Mouse (Mus musculus) liver, adult 2 months (tissue): ENCODE measurements around the gene Mrtfa. TPM values are rescaled to one million over a fixed set of nuclear protein-coding genes. Genes with fewer than 3 reads are reported as not detected.

Experiments
- DNase-seq: peaks from one replicate; pipeline ENCODE4 v3.0.0-alpha.2; 2011; ENCODE audit warnings: low read depth, low spot score; ENCODE audit errors: extremely low read depth
- H3K27ac ChIP-seq: fragments of 200-500 bp; replicated peaks from 2 replicates; pipeline ENCODE4 v1.5.1; 2012; ENCODE audit warnings: low read depth, mild to moderate bottlenecking, control low read depth, inconsistent platforms, low read length; ENCODE audit not compliant: insufficient read depth
- H3K27me3 ChIP-seq: fragments of 200-500 bp; 2 replicates; pipeline ENCODE4 v1.6.1; 2012; ENCODE audit warnings: mild to moderate bottlenecking, moderate library complexity, low read length, inconsistent platforms; ENCODE audit not compliant: control insufficient read depth, insufficient read depth
- H3K36me3 ChIP-seq: fragments of 200-500 bp; 2 replicates; pipeline ENCODE4 v1.6.1; 2012; ENCODE audit warnings: low read length, inconsistent platforms; ENCODE audit not compliant: control insufficient read depth, insufficient read depth
- H3K4me1 ChIP-seq: fragments of 200-500 bp; 2 replicates; pipeline ENCODE4 v1.6.1; 2011; ENCODE audit warnings: low read length; ENCODE audit not compliant: control insufficient read depth, insufficient read depth
- H3K4me3 ChIP-seq: fragments of 200-500 bp; 2 replicates; pipeline ENCODE4 v1.5.1; 2011; ENCODE audit warnings: low read depth, mild to moderate bottlenecking, control low read depth, low read length, moderate library complexity; ENCODE audit not compliant: insufficient read depth
- H3K79me2 ChIP-seq: fragments of 200-500 bp; 2 replicates; pipeline ENCODE4 v1.6.1; 2012; ENCODE audit warnings: inconsistent platforms, mild to moderate bottlenecking, low read length, moderate library complexity; ENCODE audit not compliant: control insufficient read depth, insufficient read depth
- H3K9ac ChIP-seq: fragments of 200-500 bp; 2 replicates; pipeline ENCODE4 v1.6.1; 2012; ENCODE audit warnings: low read depth, mild to moderate bottlenecking, control low read depth, inconsistent platforms, low read length
- CTCF ChIP-seq: fragments of 200-500 bp; IDR thresholded peaks from 2 replicates; pipeline ENCODE4 v1.5.1; 2011; ENCODE audit warnings: low read depth, low read length, control low read depth
- POLR2A ChIP-seq: fragments of 200-500 bp; IDR thresholded peaks from 2 replicates; pipeline ENCODE4 v1.6.1; 2011; ENCODE audit warnings: low read length, control low read depth; ENCODE audit not compliant: insufficient read depth; ENCODE audit errors: extremely low read depth
- WGBS: fragments of 180-500 bp; shearing (Covaris S2); methylation state at CpG from one replicate; pipeline ENCODE4 v1.1.7; 2018; 5-methylcytosine and 5-hydroxymethylcytosine counted together
- polyA plus RNA-seq: library from polyadenylated mRNA; depleted of rRNA; stranded (reverse); fragments of >200 nt; gene quantifications from 2 replicates; pipeline ENCODE4 v1.2.3, GENCODE M21; 2012
- total RNA-seq: library from RNA; depleted of rRNA; stranded (reverse); fragments of >200 nt; gene quantifications from 2 replicates; pipeline ENCODE4 v1.2.3, GENCODE M21; 2014

Mrtfa gene
- total and polyA plus RNA-seq, 2 experiments = 1.0 to 5.6 TPM

DNA sequence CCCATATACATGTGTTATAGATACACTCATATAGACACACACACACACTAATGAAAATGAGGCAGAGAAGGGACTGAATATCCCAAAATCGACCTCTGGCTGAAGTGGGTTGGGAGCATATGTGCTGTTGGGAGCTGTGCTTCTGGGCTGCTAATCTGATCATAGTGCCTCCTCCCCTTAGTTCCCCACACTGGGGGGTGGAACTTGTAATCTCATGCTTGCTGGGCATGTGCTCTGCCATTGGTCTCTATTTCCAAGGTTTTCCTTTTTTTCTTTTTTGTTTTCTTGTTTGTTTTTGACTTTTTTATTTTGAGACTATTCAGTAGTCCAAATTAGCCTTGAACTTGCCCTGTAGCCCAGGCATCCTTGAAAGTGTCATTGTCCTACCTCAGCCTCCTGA lies 202.2 kb downstream of the Mrtfa start:
- TF ChIP-seq POLR2A (no peak), CTCF (no peak)
- WGBS = 48% methylated on average over 1 of the region's 1 CpGs
- no peaks in the 10 kb centered on the region for H3K27me3 ChIP-seq
- no peak overlapping the region for H3K9ac ChIP-seq
- H3K4me1 ChIP-seq = 0 out of 2 replicates have a peak, but pooled peaks cover 4% of the 10 kb centered on the region
- no peak for DNase-seq
- peaks cover 3% of the 10 kb centered on the region; the same call in 1 of the 2 replicates for H3K79me2 ChIP-seq
- H3K4me3 ChIP-seq = no peak overlapping the region
- no peak overlapping the region for H3K27ac ChIP-seq
- H3K36me3 ChIP-seq = no peaks in the 10 kb centered on the region

DNA sequence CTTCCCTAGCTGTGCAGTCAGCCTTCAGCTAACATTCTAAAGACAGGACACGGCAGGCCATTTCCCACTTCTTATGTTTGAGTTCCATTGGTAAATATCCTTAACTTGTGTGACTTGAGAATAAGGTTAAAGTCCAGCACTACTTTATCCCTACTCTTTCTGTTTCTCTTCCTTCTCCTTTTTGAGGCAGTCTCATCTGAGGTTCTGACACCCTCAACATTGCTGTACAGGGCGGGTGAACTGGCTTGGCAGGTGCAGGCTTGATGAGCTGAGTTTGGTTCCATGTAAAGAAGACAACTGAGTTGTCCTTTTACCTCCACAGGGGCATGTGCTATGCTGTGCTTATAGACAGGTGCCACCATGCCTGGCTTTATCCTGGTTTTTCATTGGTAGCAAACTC lies 207.3 kb downstream of the Mrtfa start:
- Histone ChIP-seq H3K27ac (no peak overlapping the region), H3K36me3 (no peaks in the 10 kb centered on the region), H3K27me3 (no peaks in the 10 kb centered on the region), H3K79me2 (peaks cover 6% of the 10 kb centered on the region; the same call in 1 of the 2 replicates), H3K4me1 (peaks cover 4% of the 10 kb centered on the region; the same call in 1 of the 2 replicates), H3K4me3 (no peak overlapping the region), H3K9ac (no peak overlapping the region)
- WGBS = 85% methylated on average over 2 of the region's 2 CpGs
- no peak for DNase-seq
- TF ChIP-seq CTCF (no peak), POLR2A (no peak)

DNA sequence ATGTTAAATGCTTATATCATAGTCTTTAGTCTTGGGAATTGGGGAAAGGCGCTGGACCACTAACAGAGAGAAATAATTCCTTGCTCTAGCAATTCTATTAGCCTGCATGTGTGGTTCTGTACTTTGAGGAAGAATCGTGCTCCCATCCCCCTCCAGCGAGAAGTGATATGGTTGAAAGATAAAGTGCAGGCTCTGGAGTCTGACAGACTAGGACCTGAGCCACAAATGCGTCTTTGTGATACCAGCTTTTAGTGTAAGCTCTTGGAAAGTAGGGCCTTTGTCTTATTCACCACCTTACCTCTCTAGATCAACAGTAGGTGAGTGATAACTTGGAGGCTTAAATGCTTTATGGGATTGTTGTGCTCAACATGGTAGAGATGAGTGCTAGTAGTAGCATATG lies 209.4 kb downstream of the Mrtfa start:
- no peak for DNase-seq
- H3K4me1 ChIP-seq = peaks cover 4% of the 10 kb centered on the region; the same call in 1 of the 2 replicates
- H3K36me3 ChIP-seq = no peaks in the 10 kb centered on the region
- no peaks in the 10 kb centered on the region for H3K27me3 ChIP-seq
- TF ChIP-seq CTCF (no peak), POLR2A (no peak)
- H3K79me2 ChIP-seq = peaks cover 9% of the 10 kb centered on the region; the same call in 1 of the 2 replicates
- no peak overlapping the region for H3K9ac ChIP-seq
- 89% methylated on average over 4 of the region's 4 CpGs for WGBS
- no peak overlapping the region for H3K27ac ChIP-seq
- H3K4me3 ChIP-seq = no peak overlapping the region

DNA sequence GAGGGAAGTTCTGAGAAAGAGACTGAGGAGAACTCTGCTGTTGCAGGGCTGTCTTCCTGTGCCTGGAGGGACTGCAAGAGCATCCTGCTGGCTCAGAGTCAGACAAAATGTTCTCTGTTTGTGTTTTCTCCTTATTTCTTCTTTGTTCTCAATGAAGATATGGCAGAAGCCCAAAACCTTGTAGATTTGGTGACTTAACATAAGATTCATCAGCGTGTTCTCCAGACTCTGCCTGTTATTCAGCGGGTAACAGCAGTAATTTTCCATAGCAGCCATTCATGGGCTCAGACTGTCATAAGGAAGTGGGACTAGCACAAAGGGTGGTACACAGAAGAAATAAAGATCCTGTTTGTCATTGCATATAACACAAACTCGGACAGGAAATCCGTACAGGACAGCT lies 210.9 kb downstream of the Mrtfa start:
- Histone ChIP-seq H3K4me3 (no peak overlapping the region), H3K27me3 (no peaks in the 10 kb centered on the region), H3K79me2 (peaks cover 9% of the 10 kb centered on the region; the same call in 1 of the 2 replicates), H3K36me3 (no peaks in the 10 kb centered on the region), H3K27ac (no peak overlapping the region), H3K9ac (no peak overlapping the region), H3K4me1 (peaks cover 4% of the 10 kb centered on the region; the same call in 1 of the 2 replicates)
- TF ChIP-seq POLR2A (no peak), CTCF (no peak)
- DNase-seq = peak; percentile 17
- 69% methylated on average over 4 of the region's 4 CpGs for WGBS

DNA sequence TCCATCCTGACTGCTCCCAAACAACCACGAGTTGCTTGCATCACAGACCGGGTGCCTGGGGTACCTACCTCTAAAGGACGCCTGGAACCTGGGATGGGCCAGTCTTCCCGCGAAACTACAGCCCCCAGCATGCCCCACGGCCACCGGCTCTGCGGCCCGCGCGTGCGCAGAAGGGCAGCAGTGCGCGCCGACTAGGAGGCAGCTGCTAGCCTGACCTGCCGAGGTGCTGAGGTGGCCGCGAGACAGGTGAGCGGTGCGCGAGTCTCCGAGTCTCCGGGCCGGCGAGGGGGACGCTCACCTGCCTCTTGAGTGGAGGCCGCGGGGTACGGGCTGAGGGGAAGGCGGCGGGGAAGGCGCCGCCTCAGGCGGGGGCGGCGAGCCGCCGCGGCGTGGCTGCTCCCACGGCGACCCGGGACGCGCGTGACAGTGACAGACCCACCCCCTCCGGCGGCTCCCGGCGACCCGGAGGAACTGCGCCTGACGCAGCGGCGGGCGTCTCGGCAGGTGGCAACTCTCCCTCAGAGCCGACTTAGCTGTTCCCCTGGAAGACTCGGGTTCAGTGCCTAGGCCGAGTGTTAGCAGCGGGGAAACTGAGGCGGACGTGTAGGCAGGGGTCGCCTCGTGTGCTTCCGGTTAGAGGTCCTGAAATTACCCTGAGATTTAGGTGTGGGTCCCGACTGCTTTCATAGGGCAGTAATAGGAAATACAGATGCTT lies 212.8 kb downstream of the Mrtfa start, which contains the start of gene Sgsm3:
TSS of gene Sgsm3 (plus strand) at position 146 of the 715 bp plus-strand sequence.
- Histone ChIP-seq H3K27ac (no peak within 1 kb of the TSS), H3K79me2 (peaks cover 9% of the 10 kb centered on the region; the same call in 1 of the 2 replicates), H3K4me3 (peak within 1 kb of the TSS; percentile 81), H3K27me3 (no peaks in the 10 kb centered on the region), H3K36me3 (no peaks in the 10 kb centered on the region), H3K4me1 (peaks cover 4% of the 10 kb centered on the region; the same call in 1 of the 2 replicates), H3K9ac (peak within 1 kb of the TSS; percentile 86)
- peak; percentile 46; the same call in 1 of the 2 replicates for TF ChIP-seq POLR2A
- no peak for TF ChIP-seq CTCF
- WGBS = under 1% methylated on average over 67 of the region's 67 CpGs
- peak; percentile 60 for DNase-seq

DNA sequence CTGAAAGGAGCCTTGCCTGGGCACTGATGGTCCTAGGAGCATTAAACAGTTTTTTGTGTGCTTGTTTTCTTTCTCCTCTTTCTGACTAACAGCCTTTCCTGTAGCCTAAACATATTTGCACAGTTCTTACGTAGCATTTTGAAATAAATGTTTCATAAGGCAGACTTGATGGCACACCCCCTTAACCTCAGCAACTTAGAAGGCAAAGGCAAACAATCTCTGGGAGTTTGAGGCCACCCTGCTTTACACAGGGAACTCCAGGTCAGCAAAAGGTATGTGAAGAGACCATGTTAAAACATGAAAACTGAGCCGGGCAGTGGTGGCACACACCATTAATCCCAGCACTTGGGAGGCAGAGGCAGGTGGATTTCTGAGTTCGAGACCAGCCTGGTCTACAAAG lies 214.9 kb downstream of the Mrtfa start:
- H3K4me3 ChIP-seq = no peak overlapping the region
- DNase-seq = no peak
- H3K79me2 ChIP-seq = peaks cover 5% of the 10 kb centered on the region; the same call in 1 of the 2 replicates
- H3K36me3 ChIP-seq = no peaks in the 10 kb centered on the region
- peaks cover 4% of the 10 kb centered on the region; the same call in 1 of the 2 replicates for H3K4me1 ChIP-seq
- no peak for TF ChIP-seq CTCF
- no peak for TF ChIP-seq POLR2A
- H3K9ac ChIP-seq = no peak overlapping the region
- WGBS = 60% methylated on average over 3 of the region's 3 CpGs
- H3K27ac ChIP-seq = no peak overlapping the region
- H3K27me3 ChIP-seq = no peaks in the 10 kb centered on the region
